Mouse (Mus musculus) ES-CJ7 (cell line): Measurements from ENCODE around the gene Ccdc88c.

Source experiments
- DNase-seq: peaks from one replicate; pipeline ENCODE4 v3.0.0; 2011; ENCODE audit warnings: low read depth, low spot score

Ccdc88c gene

GRCm38 (mm10) chr12:100969808-100970207, 59.0 kb downstream of the Ccdc88c start:
- DNase-seq, result no peak

- no peak for DNase-seq
These were observed 61.5 kb downstream of the Ccdc88c start for GRCm38 (mm10) chr12:100967383-100967782.

- DNase-seq, result no peak
These were observed 62.6 kb downstream of the Ccdc88c start for GRCm38 (mm10) chr12:100966253-100966652.

- DNase-seq, result no peak
These were observed 63.6 kb downstream of the Ccdc88c start for GRCm38 (mm10) chr12:100965298-100965697.

GRCm38 (mm10) chr12:100958621-100959592, 69.9 kb downstream of the Ccdc88c start:
- no peak for DNase-seq

GRCm38 (mm10) chr12:100958006-100958405, 70.8 kb downstream of the Ccdc88c start:
- peak; percentile 77 for DNase-seq

- DNase-seq, result no peak
These were observed 71.6 kb downstream of the Ccdc88c start for GRCm38 (mm10) chr12:100957257-100957656.

GRCm38 (mm10) chr12:100956825-100957224, 72.0 kb downstream of the Ccdc88c start:
- DNase-seq, result no peak

GRCm38 (mm10) chr12:100956028-100956427, 72.8 kb downstream of the Ccdc88c start:
- no peak for DNase-seq

- DNase-seq, result no peak
These were observed 74.9 kb downstream of the Ccdc88c start for GRCm38 (mm10) chr12:100953926-100954325.

GRCm38 (mm10) chr12:100952193-100952931, 76.5 kb downstream of the Ccdc88c start:
- DNase-seq, result peak; percentile 81

- DNase-seq, result peak; percentile 56
These were observed 79.7 kb downstream of the Ccdc88c start for GRCm38 (mm10) chr12:100949146-100949545.

- DNase-seq, result peak; percentile 55
These were observed 80.8 kb downstream of the Ccdc88c start for GRCm38 (mm10) chr12:100948021-100948420.

- DNase-seq, result no peak
These were observed 82.9 kb downstream of the Ccdc88c start for GRCm38 (mm10) chr12:100945948-100946347.

GRCm38 (mm10) chr12:100945501-100945900, 83.4 kb downstream of the Ccdc88c start:
- DNase-seq, result no peak

- DNase-seq, result no peak
These were observed 83.9 kb downstream of the Ccdc88c start for GRCm38 (mm10) chr12:100944921-100945336.

GRCm38 (mm10) chr12:100943146-100943545, 85.7 kb downstream of the Ccdc88c start:
- DNase-seq, result no peak

- no peak for DNase-seq
These were observed 87.5 kb downstream of the Ccdc88c start for GRCm38 (mm10) chr12:100941361-100941760.

- no peak for DNase-seq
These were observed 91.2 kb downstream of the Ccdc88c start for GRCm38 (mm10) chr12:100937441-100938360.

- DNase-seq, result no peak
These were observed 92.1 kb downstream of the Ccdc88c start for GRCm38 (mm10) chr12:100936737-100937136.

- peak; percentile 79 for DNase-seq
These were observed 92.7 kb downstream of the Ccdc88c start for GRCm38 (mm10) chr12:100936116-100936515.
